Mouse (Mus musculus) neural tube, embryonic 13.5 days (tissue): ENCODE measurements around the gene Pitpnm2. TPM values are rescaled to one million over a fixed set of nuclear protein-coding genes. Genes with fewer than 3 reads are reported as not detected.
"Not testable (repeated sequence)": the region's sequence is repeated elsewhere in the genome, so short reads cannot be mapped to it uniquely, and the experiment has no call there.

ENCODE experiments used
- ATAC-seq: fragments of 200-750 bp; cut with Nextera tagmentation; 2 replicates; pipeline ENCODE4 v1.8.0; 2017; ENCODE audit warnings: low read depth, mild to moderate bottlenecking, moderate TSS enrichment, moderate library complexity
- H3K27ac ChIP-seq: fragments of 300-500 bp; sonication (generic); replicated peaks from 2 replicates; pipeline ENCODE4 v1.5.1; 2015; ENCODE audit warnings: moderate library complexity, mild to moderate bottlenecking, inconsistent platforms
- H3K27me3 ChIP-seq: fragments of 300-500 bp; sonication (generic); 2 replicates; pipeline ENCODE4 v1.6.1; 2015; ENCODE audit warnings: mild to moderate bottlenecking, inconsistent platforms
- H3K36me3 ChIP-seq: fragments of 300-500 bp; sonication (generic); 2 replicates; pipeline ENCODE4 v1.6.1; 2015; ENCODE audit warnings: mild to moderate bottlenecking, inconsistent platforms
- H3K4me1 ChIP-seq: fragments of 300-500 bp; sonication (generic); replicated peaks from 2 replicates; pipeline ENCODE4 v1.6.1; 2015; ENCODE audit warnings: inconsistent platforms
- H3K4me2 ChIP-seq: fragments of 300-500 bp; sonication (generic); 2 replicates; pipeline ENCODE4 v1.6.1; 2015; ENCODE audit warnings: inconsistent platforms, mild to moderate bottlenecking, moderate library complexity
- H3K4me3 ChIP-seq: fragments of 300-500 bp; sonication (generic); 2 replicates; pipeline ENCODE4 v1.5.1; 2015; ENCODE audit warnings: mild to moderate bottlenecking, inconsistent platforms
- H3K9ac ChIP-seq: fragments of 300-500 bp; sonication (generic); 2 replicates; pipeline ENCODE4 v1.6.1; 2015; ENCODE audit warnings: moderate library complexity, mild to moderate bottlenecking, inconsistent platforms
- H3K9me3 ChIP-seq: fragments of 300-500 bp; sonication (generic); 2 replicates; pipeline ENCODE4 v1.6.1; 2016; ENCODE audit warnings: inconsistent platforms
- WGBS: fragments of 180-500 bp; shearing (Covaris S2); methylation state at CpG from one replicate; pipeline ENCODE4 v1.1.7; 2015; 5-methylcytosine and 5-hydroxymethylcytosine counted together
- polyA plus RNA-seq: library from polyadenylated mRNA; unstranded; fragments of >200 nt; fragmentation: Nextera tagmentation; extraction: Ambion mirVana; gene quantifications from 2 replicates; pipeline ENCODE4 v1.2.1, GENCODE M21; 2015

Gene Pitpnm2
- 7.9 and 8.4 TPM in 2 replicates for polyA plus RNA-seq

GRCm38 (mm10) chr5:124249614-124250591 lies at the start of gene Pitpnm2:
Gene Pitpnm2 (minus strand): TSS chr5:124249760.
- H3K4me1 ChIP-seq, result peaks cover 30% of the 10 kb centered on the region
- no peaks in the 10 kb centered on the region for H3K27me3 ChIP-seq
- WGBS, result 1% methylated on average over 82 of the region's 90 CpGs
- peak within 1 kb of the TSS; percentile 84 for H3K4me2 ChIP-seq
- peaks cover 20% of the 10 kb centered on the region for H3K36me3 ChIP-seq
- peak within 1 kb of the TSS; percentile 71 for H3K4me3 ChIP-seq
- peak within 1 kb of the TSS; percentile 92 for H3K9ac ChIP-seq
- peak within 1 kb of the TSS; percentile 88 for H3K27ac ChIP-seq
- ATAC-seq, result peak; percentile 84
- H3K9me3 ChIP-seq, result no peaks in the 10 kb centered on the region

- ATAC-seq, H3K4me3 ChIP-seq, H3K9ac ChIP-seq, H3K27ac ChIP-seq, H3K4me2 ChIP-seq, H3K27me3 ChIP-seq, H3K9me3 ChIP-seq, H3K4me1 ChIP-seq: not testable (repeated sequence)
- WGBS, result 66% methylated on average over 4 of the region's 4 CpGs
- peaks cover 81% of the 10 kb centered on the region for H3K36me3 ChIP-seq
Measured at GRCm38 (mm10) chr5:124299307-124299706, 49.7 kb upstream of the Pitpnm2 start.

GRCm38 (mm10) chr5:124296475-124296874 lies 46.9 kb upstream of the Pitpnm2 start:
- Histone ChIP-seq H3K9ac (no peak overlapping the region), H3K4me3 (no peak overlapping the region), H3K27ac (no peak overlapping the region), H3K4me2 (no peak overlapping the region), H3K9me3 (no peaks in the 10 kb centered on the region), H3K36me3 (peaks cover 86% of the 10 kb centered on the region), H3K4me1 (no peaks in the 10 kb centered on the region), H3K27me3 (no peaks in the 10 kb centered on the region)
- no peak for ATAC-seq
- WGBS, result 96% methylated on average over 4 of the region's 4 CpGs

- H3K9ac ChIP-seq, result no peak overlapping the region
Measured at GRCm38 (mm10) chr5:124293967-124294366, 44.4 kb upstream of the Pitpnm2 start.

GRCm38 (mm10) chr5:124290216-124290615 lies 40.7 kb upstream of the Pitpnm2 start:
- no peak overlapping the region for H3K4me2 ChIP-seq
- H3K36me3 ChIP-seq, result peaks cover 94% of the 10 kb centered on the region
- WGBS, result 86% methylated on average over 4 of the region's 4 CpGs
- H3K4me1 ChIP-seq, result no peaks in the 10 kb centered on the region
- no peaks in the 10 kb centered on the region for H3K9me3 ChIP-seq
- no peak overlapping the region for H3K27ac ChIP-seq
- ATAC-seq, result no peak
- no peak overlapping the region for H3K4me3 ChIP-seq
- no peak overlapping the region for H3K9ac ChIP-seq
- H3K27me3 ChIP-seq, result no peaks in the 10 kb centered on the region

More at GRCm38 (mm10) chr5:124293967-124294366, 44.4 kb upstream of the Pitpnm2 start:
- H3K27ac ChIP-seq, result no peak overlapping the region
- H3K36me3 ChIP-seq, result peaks cover 95% of the 10 kb centered on the region
- 94% methylated on average over 5 of the region's 5 CpGs for WGBS
- no peaks in the 10 kb centered on the region for H3K9me3 ChIP-seq
- ATAC-seq, result no peak
- H3K4me3 ChIP-seq, result no peak overlapping the region
- no peak overlapping the region for H3K4me2 ChIP-seq
- H3K4me1 ChIP-seq, result no peaks in the 10 kb centered on the region
- H3K27me3 ChIP-seq, result no peaks in the 10 kb centered on the region

GRCm38 (mm10) chr5:124287616-124288247 lies 38.2 kb upstream of the Pitpnm2 start:
- no peak for ATAC-seq
- Histone ChIP-seq H3K9ac (no peak overlapping the region), H3K27ac (no peak overlapping the region), H3K9me3 (no peaks in the 10 kb centered on the region), H3K36me3 (peaks cover 91% of the 10 kb centered on the region), H3K4me2 (no peak overlapping the region), H3K4me3 (no peak overlapping the region), H3K4me1 (no peaks in the 10 kb centered on the region), H3K27me3 (no peaks in the 10 kb centered on the region)
- 95% methylated on average over 6 of the region's 6 CpGs for whole genome bisulfite sequencing

GRCm38 (mm10) chr5:124284330-124284729 lies 34.8 kb upstream of the Pitpnm2 start:
- 70% methylated on average over 3 of the region's 3 CpGs for WGBS
- H3K9ac ChIP-seq, result no peak overlapping the region

GRCm38 (mm10) chr5:124282854-124283253 lies 33.3 kb upstream of the Pitpnm2 start:
- Histone ChIP-seq H3K36me3 (peaks cover 86% of the 10 kb centered on the region), H3K9ac (no peak overlapping the region), H3K4me1 (no peaks in the 10 kb centered on the region), H3K27me3 (no peaks in the 10 kb centered on the region), H3K4me3 (no peak overlapping the region), H3K4me2 (no peak overlapping the region), H3K9me3 (no peaks in the 10 kb centered on the region), H3K27ac (no peak overlapping the region)
- 92% methylated on average over 2 of the region's 2 CpGs for WGBS
- no peak for ATAC-seq

More at GRCm38 (mm10) chr5:124284330-124284729, 34.8 kb upstream of the Pitpnm2 start:
- no peak overlapping the region for H3K4me2 ChIP-seq
- no peak for ATAC-seq
- H3K9me3 ChIP-seq, result no peaks in the 10 kb centered on the region
- H3K36me3 ChIP-seq, result peaks cover 87% of the 10 kb centered on the region
- H3K4me3 ChIP-seq, result no peak overlapping the region
- H3K27me3 ChIP-seq, result no peaks in the 10 kb centered on the region
- no peak overlapping the region for H3K27ac ChIP-seq
- H3K4me1 ChIP-seq, result no peaks in the 10 kb centered on the region

GRCm38 (mm10) chr5:124270226-124270625 lies 20.7 kb upstream of the Pitpnm2 start:
- no peak overlapping the region for H3K27ac ChIP-seq
- no peaks in the 10 kb centered on the region for H3K27me3 ChIP-seq
- H3K36me3 ChIP-seq, result peaks cover 42% of the 10 kb centered on the region
- H3K9me3 ChIP-seq, result no peaks in the 10 kb centered on the region
- no peak for ATAC-seq
- H3K4me1 ChIP-seq, result peaks cover 18% of the 10 kb centered on the region
- no peak overlapping the region for H3K4me2 ChIP-seq
- H3K9ac ChIP-seq, result peak overlapping the region; percentile 12; the same call in 1 of the 2 replicates
- no peak overlapping the region for H3K4me3 ChIP-seq
- WGBS, result 76% methylated on average over 5 of the region's 5 CpGs

- 0 out of 2 replicates have a peak overlapping the region, but pooled peaks have one; percentile 13 for H3K27ac ChIP-seq
- no peak for ATAC-seq
- no peak overlapping the region for H3K4me2 ChIP-seq
- peak overlapping the region; percentile 12; the same call in 1 of the 2 replicates for H3K9ac ChIP-seq
- no peaks in the 10 kb centered on the region for H3K27me3 ChIP-seq
- no peaks in the 10 kb centered on the region for H3K9me3 ChIP-seq
- peaks cover 42% of the 10 kb centered on the region for H3K36me3 ChIP-seq
- 33% methylated on average over 11 of the region's 11 CpGs for WGBS
- peaks cover 18% of the 10 kb centered on the region for H3K4me1 ChIP-seq
- H3K4me3 ChIP-seq, result no peak overlapping the region
Measured at GRCm38 (mm10) chr5:124269661-124270060, 20.1 kb upstream of the Pitpnm2 start.

- H3K27me3 ChIP-seq, result no peaks in the 10 kb centered on the region
- H3K4me1 ChIP-seq, result peaks cover 18% of the 10 kb centered on the region
- H3K36me3 ChIP-seq, result peaks cover 62% of the 10 kb centered on the region
- H3K27ac ChIP-seq, result no peak overlapping the region
- no peak overlapping the region for H3K9ac ChIP-seq
- 87% methylated on average over 6 of the region's 6 CpGs for WGBS
- H3K4me2 ChIP-seq, result no peak overlapping the region
- H3K9me3 ChIP-seq, result no peaks in the 10 kb centered on the region
- no peak for ATAC-seq
- no peak overlapping the region for H3K4me3 ChIP-seq
Measured at GRCm38 (mm10) chr5:124267652-124268051, 18.1 kb upstream of the Pitpnm2 start.

GRCm38 (mm10) chr5:124266821-124267220 lies 17.3 kb upstream of the Pitpnm2 start:
- peaks cover 71% of the 10 kb centered on the region for H3K36me3 ChIP-seq
- H3K9ac ChIP-seq, result no peak overlapping the region
- no peaks in the 10 kb centered on the region for H3K9me3 ChIP-seq
- no peak overlapping the region for H3K27ac ChIP-seq
- no peak overlapping the region for H3K4me3 ChIP-seq
- WGBS, result 83% methylated on average over 6 of the region's 6 CpGs
- no peak for ATAC-seq
- H3K4me1 ChIP-seq, result peaks cover 18% of the 10 kb centered on the region
- no peaks in the 10 kb centered on the region for H3K27me3 ChIP-seq
- no peak overlapping the region for H3K4me2 ChIP-seq
